Comparison of ENCODE assay signal across 28 mouse cellular contexts in genomic region chrX:51170404-51170803, GRCm38 (mm10). TPM values are rescaled to one million over a fixed set of nuclear protein-coding genes. Genes with fewer than 3 reads are reported as not detected.
DNase-seq lines count a peak whose midpoint lies in the region; ATAC-seq lines count a peak whose summit lies in the region.
"Had no signal": no experiment of that assay in that cellular context is flagged by ENCODE, and none has a peak within 500 bp of the region (broad histone marks: within the 10 kb centered on the region; RNA-seq: fewer than 3 reads in every experiment).

No protein-coding gene starts in this region.

- H3K4me1 ChIP-seq in liver, embryonic 12.5 days, result peaks cover 11% of the 10 kb centered on the region; the same call in 1 of the 2 replicates
- peaks cover 16% of the 10 kb centered on the region for H3K4me1 ChIP-seq in liver, embryonic 13.5 days (replicated peaks)
- peaks cover 2% of the 10 kb centered on the region; the same call in 1 of the 2 replicates for H3K4me1 ChIP-seq in liver, embryonic 16.5 days (ENCODE audit: control insufficient read depth, low read depth, low read length)
- H3K4me1 ChIP-seq: forebrain, embryonic 10.5 days; forebrain, embryonic 13.5 days; heart, embryonic 10.5 days had no signal

- ATAC-seq in liver, embryonic 12.5 days, result peak; percentile 75; the same call in 1 of the 2 replicates
- peak; percentile 83 for ATAC-seq in liver, embryonic 13.5 days (ENCODE audit: low read depth)
- peak; percentile 68 for ATAC-seq in liver, embryonic 16.5 days (ENCODE audit: low read depth)
- ATAC-seq: forebrain, embryonic 13.5 days; forebrain, embryonic 16.5 days; hindbrain, postnatal 0 days; Patski had no signal

- 86% methylated on average over 1 of the region's 1 CpGs for WGBS in liver, embryonic 12.5 days (ENCODE audit: insufficient replicate concordance)
- WGBS in liver, embryonic 13.5 days (ENCODE audit: insufficient replicate concordance), result 83% methylated on average over 1 of the region's 1 CpGs
- WGBS in liver, embryonic 16.5 days (ENCODE audit: insufficient replicate concordance), result 76% methylated on average over 1 of the region's 1 CpGs

- no peak overlapping the region for H3K4me2 ChIP-seq in liver, embryonic 12.5 days
- H3K4me2 ChIP-seq in liver, embryonic 13.5 days, result no peak overlapping the region
- no peak overlapping the region for H3K4me2 ChIP-seq in liver, embryonic 16.5 days (ENCODE audit: low read depth, low read length)
- H3K4me2 ChIP-seq: forebrain, embryonic 13.5 days; heart, embryonic 13.5 days; hindbrain, embryonic 14.5 days had no signal

- no peak overlapping the region for H3K4me3 ChIP-seq in liver, embryonic 12.5 days
- H3K4me3 ChIP-seq in liver, embryonic 13.5 days (replicated peaks), result no peak overlapping the region
- H3K4me3 ChIP-seq in liver, embryonic 16.5 days (ENCODE audit: low read depth, low read length), result no peak overlapping the region
- H3K4me3 ChIP-seq: forebrain, embryonic 10.5 days; forebrain, embryonic 13.5 days; heart, adult 2 months; heart, embryonic 10.5 days; heart, embryonic 13.5 days had no signal

- no peaks in the 10 kb centered on the region for H3K27me3 ChIP-seq in liver, embryonic 12.5 days (replicated peaks)
- H3K27me3 ChIP-seq in liver, embryonic 13.5 days, result no peaks in the 10 kb centered on the region
- H3K27me3 ChIP-seq in liver, embryonic 16.5 days (ENCODE audit: control insufficient read depth, insufficient read depth, low read depth, low read length), result no peaks in the 10 kb centered on the region
- H3K27me3 ChIP-seq: CH12.LX; forebrain, embryonic 13.5 days; heart, embryonic 13.5 days had no signal

- H3K36me3 ChIP-seq in liver, embryonic 12.5 days, result no peaks in the 10 kb centered on the region
- H3K36me3 ChIP-seq in liver, embryonic 13.5 days, result no peaks in the 10 kb centered on the region
- no peaks in the 10 kb centered on the region for H3K36me3 ChIP-seq in liver, embryonic 16.5 days (ENCODE audit: control insufficient read depth, insufficient read depth)
- H3K36me3 ChIP-seq: forebrain, embryonic 10.5 days; heart, embryonic 10.5 days; heart, embryonic 13.5 days had no signal

- no peak for DNase-seq in liver
- DNase-seq in liver, embryonic 13.5 days, result no peak
- DNase-seq in cerebellum, adult 9-10 months, result no peak
- no peak for DNase-seq in left cerebral cortex, postnatal 10 days (ENCODE audit: extremely low spot score in 1 of 2, low spot score in 2 of 2)
- DNase-seq: adrenal gland, postnatal 10 days; adrenal gland, postnatal 36 days; B cell, adult 2 months; cerebellum, adult 11 months; cerebellum, adult 2 months; cerebellum, postnatal 10 days; cerebellum, postnatal 36 days; gastrocnemius, postnatal 10 days; gastrocnemius, postnatal 36 days; heart, adult 2 months; heart, postnatal 14 days; heart, postnatal 4 days had no signal

- H3K9me3 ChIP-seq in liver, embryonic 12.5 days (replicated peaks), result no peaks in the 10 kb centered on the region
- H3K9me3 ChIP-seq in liver, embryonic 13.5 days (replicated peaks), result no peaks in the 10 kb centered on the region
- no peaks in the 10 kb centered on the region for H3K9me3 ChIP-seq in liver, embryonic 16.5 days (replicated peaks; ENCODE audit: control insufficient read depth, low read length)
- H3K9me3 ChIP-seq: forebrain, embryonic 10.5 days; forebrain, embryonic 13.5 days; G1E; heart, embryonic 10.5 days; heart, embryonic 13.5 days had no signal

- no peak overlapping the region for H3K27ac ChIP-seq in liver, embryonic 12.5 days
- no peak overlapping the region for H3K27ac ChIP-seq in liver, embryonic 13.5 days
- H3K27ac ChIP-seq in liver, embryonic 16.5 days (ENCODE audit: low read length), result no peak overlapping the region
- H3K27ac ChIP-seq: forebrain, embryonic 10.5 days; forebrain, embryonic 13.5 days; heart, adult 2 months; heart, embryonic 10.5 days; heart, embryonic 13.5 days; hindbrain, embryonic 14.5 days; hindbrain, postnatal 0 days had no signal

- intact Hi-C loops in left cerebral cortex, postnatal 10 days (cut with DNase I), result no loop called here

- no peak overlapping the region for H3K9ac ChIP-seq in liver, embryonic 12.5 days
- H3K9ac ChIP-seq in liver, embryonic 13.5 days, result no peak overlapping the region
- H3K9ac ChIP-seq in liver, embryonic 16.5 days (ENCODE audit: low read depth, low read length), result no peak overlapping the region
- H3K9ac ChIP-seq: forebrain, embryonic 13.5 days; heart, embryonic 13.5 days; hindbrain, embryonic 14.5 days had no signal

RNA-seq across cellular contexts. Expression of gene Mbnl3, which starts 35.9 kb away (rescaled TPM):
- 7.8 and 8.5 TPM in 2 replicates for polyA plus RNA-seq in liver, embryonic 12.5 days (2016; fragmentation: Nextera tagmentation; extraction: Ambion mirVana)
- 7.0 and 8.7 TPM in 2 replicates for polyA plus RNA-seq in liver, embryonic 13.5 days (2015; fragmentation: Nextera tagmentation; extraction: Ambion mirVana)
- 5.5 and 5.9 TPM in 2 replicates for polyA plus RNA-seq in liver, embryonic 16.5 days (2015; fragmentation: Nextera tagmentation; extraction: Ambion mirVana)
- under 1 TPM; 0.17 to 0.18 TPM for total RNA-seq in left cerebral cortex, postnatal 10 days (2021)
